Mouse (Mus musculus) myocyte (in vitro differentiated cells): ENCODE measurements around the gene Scarb1. TPM values are rescaled to one million over a fixed set of nuclear protein-coding genes. Genes with fewer than 3 reads are reported as not detected.

Experiments
- H3K27me3 ChIP-seq: one replicate; pipeline ENCODE4 v1.6.1; 2011; ENCODE audit not compliant: control insufficient read depth, insufficient read depth, insufficient read length
- H3K36me3 ChIP-seq: one replicate; pipeline ENCODE4 v1.6.1; 2011; ENCODE audit not compliant: control insufficient read depth, insufficient read depth
- H3K4me2 ChIP-seq: one replicate; pipeline ENCODE4 v1.6.1; 2011; ENCODE audit warnings: low read depth, control low read depth
- H3K4me3 ChIP-seq: one replicate; pipeline ENCODE4 v1.5.1; 2011; ENCODE audit warnings: mild to moderate bottlenecking, control low read depth, moderate library complexity
- H3K79me2 ChIP-seq: one replicate; pipeline ENCODE4 v1.6.1; 2011; ENCODE audit not compliant: control insufficient read depth, insufficient read depth
- H3ac ChIP-seq: one replicate; pipeline ENCODE4 v1.6.1; 2011; ENCODE audit not compliant: control insufficient read depth, insufficient read length
- CEBPB ChIP-seq: IDR thresholded peaks from 2 replicates; pipeline ENCODE4 v1.6.1; 2011; ENCODE audit warnings: mild to moderate bottlenecking, moderate library complexity; ENCODE audit not compliant: poor library complexity, insufficient read depth, severe bottlenecking
- E2F4 ChIP-seq: IDR thresholded peaks from one replicate; pipeline ENCODE4 v1.6.1; 2011; ENCODE audit warnings: mild to moderate bottlenecking, control low read depth, moderate library complexity; ENCODE audit not compliant: insufficient read depth
- MAX ChIP-seq: IDR thresholded peaks from one replicate; pipeline ENCODE4 v1.6.1; 2011; ENCODE audit warnings: low read depth, mild to moderate bottlenecking, control low read depth
- MYOD1 ChIP-seq, 3 experiments: IDR thresholded peaks; one replicate each; pipeline ENCODE4 v1.6.1; 2011; ENCODE audit warnings: control low read depth in 2 of 3, low read depth in 2 of 3, mild to moderate bottlenecking in 2 of 3, moderate library complexity in 1 of 3; ENCODE audit not compliant: insufficient read length in 2 of 3, control insufficient read depth in 1 of 3
- MYOG ChIP-seq, 3 experiments: IDR thresholded peaks; one replicate each; pipeline ENCODE4 v1.6.1; 2011; ENCODE audit warnings: control low read depth in 2 of 3, low read depth in 2 of 3, mild to moderate bottlenecking in 2 of 3; ENCODE audit not compliant: insufficient read length in 2 of 3, control insufficient read depth in 1 of 3, insufficient read depth in 1 of 3
- POLR2A ChIP-seq: IDR thresholded peaks from one replicate; pipeline ENCODE4 v1.6.1; 2011; ENCODE audit warnings: low read depth, mild to moderate bottlenecking, control low read depth, moderate library complexity; ENCODE audit not compliant: insufficient read length
- POLR2AphosphoS2 ChIP-seq: IDR thresholded peaks from one replicate; pipeline ENCODE4 v1.6.1; 2011; ENCODE audit warnings: low read depth, control low read depth; ENCODE audit not compliant: insufficient read length
- REST ChIP-seq: IDR thresholded peaks from one replicate; pipeline ENCODE4 v1.6.1; 2011; ENCODE audit warnings: mild to moderate bottlenecking, control low read depth, moderate library complexity; ENCODE audit not compliant: insufficient read depth, insufficient read length
- SRF ChIP-seq: IDR thresholded peaks from one replicate; pipeline ENCODE4 v1.6.1; 2011; ENCODE audit warnings: low read depth; ENCODE audit not compliant: control insufficient read depth, insufficient read length
- TCF12 ChIP-seq: IDR thresholded peaks from one replicate; pipeline ENCODE4 v1.6.1; 2011; ENCODE audit warnings: mild to moderate bottlenecking, control low read depth; ENCODE audit not compliant: poor library complexity, insufficient read depth, severe bottlenecking
- TCF3 ChIP-seq: IDR thresholded peaks from one replicate; pipeline ENCODE4 v1.6.1; 2011; ENCODE audit warnings: low read depth, control low read depth; ENCODE audit not compliant: insufficient read length
- USF1 ChIP-seq: IDR thresholded peaks from one replicate; pipeline ENCODE4 v1.6.1; 2011; ENCODE audit warnings: low read depth, mild to moderate bottlenecking, control low read depth, moderate library complexity
- polyA plus RNA-seq: library from polyadenylated mRNA; unstranded; fragments of >200 nt; fragmentation: generic; extraction: Trizol; gene quantifications from one replicate; pipeline ENCODE4 v1.2.1, GENCODE M21; 2012; ENCODE audit warnings: missing spikeins

Scarb1 gene
- polyA plus RNA-seq, 1 experiment, result 28.6 TPM

DNA sequence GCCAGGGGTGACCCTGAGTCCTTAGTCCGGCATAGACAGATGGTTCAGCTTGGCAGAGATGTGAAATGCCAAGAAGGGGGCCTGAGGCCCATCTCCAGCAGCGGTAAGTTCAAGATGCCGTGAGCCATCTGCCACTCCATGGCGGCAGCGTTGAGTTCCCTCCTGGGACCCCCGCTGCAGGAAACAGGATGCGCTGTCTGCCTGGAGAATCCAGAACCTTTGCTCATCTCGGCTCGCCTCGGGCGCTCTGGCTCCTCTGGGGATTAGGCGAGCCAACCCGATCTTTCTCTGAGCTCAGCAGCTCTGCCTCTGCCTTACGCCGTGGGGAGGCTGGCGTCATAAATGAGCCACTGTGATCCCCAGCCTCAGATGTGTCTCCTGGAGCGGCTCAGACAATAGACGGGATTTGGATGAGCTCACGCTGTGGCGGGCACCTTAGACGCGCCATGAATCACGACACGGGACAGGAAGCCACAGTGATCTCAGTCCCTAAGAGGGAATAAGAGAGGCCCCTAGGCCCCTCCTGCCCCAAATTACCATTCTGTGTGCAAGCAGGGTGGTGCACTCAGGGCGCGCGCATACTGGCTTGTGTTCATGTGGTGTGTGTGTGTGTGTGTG, 95.3 kb downstream of the Scarb1 start:
- no peaks in the 10 kb centered on the region for H3K27me3 ChIP-seq
- H3K36me3 ChIP-seq, result no peaks in the 10 kb centered on the region
- no peaks in the 10 kb centered on the region for H3K79me2 ChIP-seq
- TF ChIP-seq MYOD1 (IDR thresholded peaks at IDR 0.05; ENCODE audit: control insufficient read depth in 1 of 3, insufficient read length in 2 of 3, low read depth in 2 of 3), result peak in 1 of 3 experiments; percentile 21
- TF ChIP-seq POLR2AphosphoS2, result peak; percentile 12
- TF ChIP-seq POLR2A, result peak; percentile 9
- no peak for TF ChIP-seq TCF12
- no peak for TF ChIP-seq MAX
- peak overlapping the region; percentile 78 for H3K4me2 ChIP-seq
- H3ac ChIP-seq, result no peak overlapping the region
- H3K4me3 ChIP-seq, result peak overlapping the region; percentile 14

DNA sequence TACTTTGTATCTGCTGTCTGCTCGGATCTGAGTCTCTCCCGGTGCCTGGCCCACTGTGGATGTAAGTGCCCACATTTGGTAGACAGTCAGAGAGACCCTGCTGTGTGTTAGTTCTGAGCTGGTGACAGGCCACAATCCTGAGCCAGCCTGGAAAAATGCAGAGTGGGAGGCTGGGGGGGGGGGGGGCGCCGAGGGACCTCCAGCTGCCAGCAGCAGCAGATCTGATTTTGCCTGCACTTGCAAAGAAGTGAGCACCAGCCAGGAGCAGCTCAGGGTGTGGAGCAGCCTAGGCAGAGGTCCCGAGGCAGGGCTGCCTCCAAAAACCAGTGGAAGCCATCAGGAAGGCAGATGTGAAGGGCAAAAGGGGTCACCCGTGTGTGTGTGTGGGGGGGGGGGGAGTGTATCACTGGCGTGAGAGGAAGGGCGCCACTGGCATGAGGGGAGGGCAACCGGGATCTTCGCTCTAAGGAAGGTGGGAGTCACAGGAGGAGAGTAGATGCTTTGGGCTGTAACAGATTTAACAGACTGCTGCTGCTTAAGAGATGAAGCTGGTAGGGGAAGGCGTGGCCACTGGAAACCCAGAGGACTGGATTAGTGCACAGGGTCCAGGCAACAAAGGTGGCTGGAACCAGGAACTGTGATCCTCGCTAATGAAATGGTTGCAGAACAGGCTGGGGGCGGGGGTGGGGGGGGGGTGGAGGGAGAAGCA, 95.9 kb downstream of the Scarb1 start:
- Histone ChIP-seq H3K36me3 (no peaks in the 10 kb centered on the region), H3K4me3 (peak overlapping the region; percentile 14), H3K4me2 (peak overlapping the region; percentile 78), H3K79me2 (no peaks in the 10 kb centered on the region), H3ac (no peak overlapping the region), H3K27me3 (no peaks in the 10 kb centered on the region)
- TF ChIP-seq POLR2A (no peak), POLR2AphosphoS2 (no peak), MYOG (IDR thresholded peaks at IDR 0.05; ENCODE audit: control insufficient read depth in 1 of 3, insufficient read depth in 1 of 3, insufficient read length in 2 of 3, low read depth in 2 of 3) (no peak)

DNA sequence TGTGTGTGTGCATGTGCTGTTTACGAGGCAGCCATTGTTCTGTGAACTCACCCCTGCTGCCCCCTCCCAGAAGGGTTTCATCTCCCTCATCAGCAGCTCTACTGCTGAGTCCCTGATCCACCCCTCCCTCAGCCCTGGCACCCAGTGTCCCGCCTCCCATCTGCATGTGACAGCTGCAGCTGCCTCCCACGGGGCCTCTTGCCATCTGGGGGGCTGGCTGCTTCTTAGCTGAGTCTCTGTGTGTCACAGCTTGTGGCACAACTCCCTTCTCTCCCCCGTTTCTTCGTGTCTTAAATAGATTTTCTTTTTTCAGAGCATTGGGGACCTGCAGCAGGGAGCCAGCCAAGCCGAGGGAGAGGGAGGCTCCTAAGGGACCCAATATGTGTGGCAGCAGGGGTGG, 97.0 kb downstream of the Scarb1 start:
- Histone ChIP-seq H3K4me2 (peak overlapping the region; percentile 2), H3ac (no peak overlapping the region), H3K4me3 (no peak overlapping the region), H3K79me2 (no peaks in the 10 kb centered on the region), H3K36me3 (no peaks in the 10 kb centered on the region), H3K27me3 (no peaks in the 10 kb centered on the region)
- TF ChIP-seq TCF12 (peak; percentile 89), TCF3 (peak; percentile 87), SRF (no peak), MAX (no peak), MYOD1 (IDR thresholded peaks at IDR 0.05; ENCODE audit: control insufficient read depth in 1 of 3, insufficient read length in 2 of 3, low read depth in 2 of 3) (peak in 2 of 3 experiments; percentile 93 to 99), CEBPB (no peak), E2F4 (no peak), POLR2AphosphoS2 (no peak), POLR2A (no peak), USF1 (no peak), MYOG (IDR thresholded peaks at IDR 0.05; ENCODE audit: control insufficient read depth in 1 of 3, insufficient read depth in 1 of 3, insufficient read length in 2 of 3, low read depth in 2 of 3) (peak; percentile 69 to 99 (median 96)), REST (no peak)

DNA sequence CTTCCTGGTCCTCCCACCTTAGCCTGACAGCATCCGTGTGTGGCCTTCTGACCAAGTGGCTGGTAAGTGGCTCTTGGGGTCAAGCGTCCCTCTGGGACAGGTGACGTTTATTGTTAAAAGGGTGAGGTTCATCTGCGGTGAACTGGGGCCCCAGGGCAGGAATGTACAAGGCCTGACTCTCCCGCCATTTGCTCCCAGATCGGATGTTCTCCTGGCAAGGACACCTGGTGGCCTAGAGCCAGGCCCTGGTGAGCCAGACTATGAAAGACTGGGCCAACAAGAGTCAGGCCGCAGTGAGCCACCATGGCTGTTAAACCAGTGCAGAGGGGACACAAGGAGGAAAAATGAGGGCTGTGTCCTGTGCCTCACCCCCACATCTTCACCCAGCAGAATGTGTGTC, 98.8 kb downstream of the Scarb1 start:
- Histone ChIP-seq H3K36me3 (no peaks in the 10 kb centered on the region), H3K79me2 (no peaks in the 10 kb centered on the region), H3ac (no peak overlapping the region), H3K4me3 (no peak overlapping the region), H3K4me2 (no peak overlapping the region), H3K27me3 (no peaks in the 10 kb centered on the region)
- TF ChIP-seq MYOG (IDR thresholded peaks at IDR 0.05; ENCODE audit: control insufficient read depth in 1 of 3, insufficient read depth in 1 of 3, insufficient read length in 2 of 3, low read depth in 2 of 3) (no peak), REST (no peak), E2F4 (no peak), SRF (no peak), TCF12 (no peak)

DNA sequence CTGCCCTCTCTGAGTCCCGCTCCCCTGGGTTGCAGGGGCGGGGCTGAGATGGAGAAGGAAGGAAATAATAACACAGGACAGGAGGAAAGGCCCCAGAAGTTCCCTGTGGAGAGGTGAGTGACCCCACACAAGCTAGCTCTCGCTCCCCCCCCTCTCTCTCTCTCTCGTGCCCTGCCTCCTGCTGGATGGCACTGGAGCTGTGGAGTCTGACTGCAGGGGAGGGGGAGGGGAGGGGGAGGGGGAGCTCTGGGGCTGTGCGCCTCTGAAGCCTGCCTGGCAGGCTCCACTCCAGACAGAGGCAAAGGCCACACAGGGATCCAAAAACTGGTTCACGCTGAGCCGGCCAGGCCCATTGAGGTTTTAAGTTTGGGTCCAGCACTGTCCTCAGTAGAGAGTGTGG, 99.3 kb downstream of the Scarb1 start:
- no peaks in the 10 kb centered on the region for H3K27me3 ChIP-seq
- no peak for TF ChIP-seq MYOD1 (IDR thresholded peaks at IDR 0.05; ENCODE audit: control insufficient read depth in 1 of 3, insufficient read length in 2 of 3, low read depth in 2 of 3)
- no peak for TF ChIP-seq CEBPB
- no peak for TF ChIP-seq USF1
- no peak for TF ChIP-seq MYOG (IDR thresholded peaks at IDR 0.05; ENCODE audit: control insufficient read depth in 1 of 3, insufficient read depth in 1 of 3, insufficient read length in 2 of 3, low read depth in 2 of 3)
- no peak for TF ChIP-seq TCF12
- no peak for TF ChIP-seq E2F4
- TF ChIP-seq REST, result no peak
- TF ChIP-seq POLR2A, result no peak
- no peak for TF ChIP-seq SRF
- TF ChIP-seq POLR2AphosphoS2, result no peak
- no peak for TF ChIP-seq TCF3
- TF ChIP-seq MAX, result no peak
- no peaks in the 10 kb centered on the region for H3K36me3 ChIP-seq
- H3K4me2 ChIP-seq, result no peak overlapping the region
- no peak overlapping the region for H3ac ChIP-seq
- H3K79me2 ChIP-seq, result no peaks in the 10 kb centered on the region
- no peak overlapping the region for H3K4me3 ChIP-seq
